Mouse (Mus musculus): Measurements from ENCODE around the gene Agap1. TPM values are rescaled to one million over a fixed set of nuclear protein-coding genes. Genes with fewer than 3 reads are reported as not detected.

The Agap1 gene
- polyA plus RNA-seq, 1 experiment from 2014 or later: 47.7 TPM

DNA sequence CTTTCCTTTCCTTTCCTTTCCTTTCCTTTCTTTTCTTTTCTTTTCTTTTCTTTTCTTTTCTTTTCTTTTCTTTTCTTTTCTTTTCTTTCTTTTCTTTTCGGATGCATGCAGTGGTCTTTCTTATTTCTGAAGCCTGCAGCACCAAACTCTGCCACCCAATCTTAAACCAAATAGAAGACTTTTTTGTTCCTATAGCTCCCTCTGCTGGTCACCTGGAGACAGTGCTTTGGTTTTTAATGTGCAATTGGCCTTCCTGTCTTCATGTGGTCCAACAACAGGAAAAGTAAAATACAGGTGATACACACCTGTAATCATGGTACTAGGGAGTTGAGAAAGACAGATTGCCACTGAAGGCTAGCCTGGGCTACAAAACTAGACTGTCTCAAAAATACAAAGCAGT is 177.1 kb downstream of the Agap1 start:
- WGBS: 13% methylated on average over 1 of the region's 1 CpGs
- Histone ChIP-seq H3K9me3 (replicated peaks; ENCODE audit: control insufficient read depth, low read length, poor library complexity, severe bottlenecking) (no peaks in the 10 kb centered on the region), H3K27ac (ENCODE audit: low read length) (no peak overlapping the region), H3K36me3 (ENCODE audit: control insufficient read depth, insufficient read depth, low read length) (peaks cover 10% of the 10 kb centered on the region; the same call in 1 of the 2 replicates), H3K4me2 (ENCODE audit: low read length) (no peak overlapping the region), H3K4me3 (ENCODE audit: low read depth, low read length) (no peak overlapping the region), H3K9ac (ENCODE audit: low read depth, low read length) (no peak overlapping the region), H3K4me1 (ENCODE audit: control insufficient read depth, insufficient read depth, low read length) (no peaks in the 10 kb centered on the region), H3K27me3 (ENCODE audit: control insufficient read depth, insufficient read depth, low read depth, low read length) (no peaks in the 10 kb centered on the region)
- no peak for ATAC-seq

DNA sequence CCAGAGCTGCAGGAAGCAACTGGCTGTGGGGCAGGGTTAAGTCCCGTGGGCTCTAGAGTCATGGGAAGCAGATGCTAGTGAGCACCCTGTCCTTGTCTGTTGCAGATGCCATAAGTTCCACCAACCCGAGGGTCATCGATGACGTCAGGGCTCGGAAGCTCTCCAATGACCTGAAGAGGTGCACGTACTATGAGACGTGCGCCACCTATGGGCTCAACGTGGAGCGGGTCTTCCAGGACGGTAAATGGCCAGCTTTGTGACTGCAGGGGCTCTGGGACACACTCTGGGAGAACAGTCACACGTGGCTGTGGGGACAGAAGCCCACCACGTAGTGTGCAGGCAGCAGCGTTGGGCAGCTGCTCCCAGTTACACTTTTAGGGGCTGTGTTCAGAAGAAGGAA is 179.4 kb downstream of the Agap1 start:
- ATAC-seq: no peak
- 71% methylated on average over 14 of the region's 14 CpGs for WGBS
- no peak overlapping the region for H3K4me2 ChIP-seq (ENCODE audit: low read length)
- no peaks in the 10 kb centered on the region for H3K27me3 ChIP-seq (ENCODE audit: control insufficient read depth, insufficient read depth, low read depth, low read length)
- H3K4me3 ChIP-seq (ENCODE audit: low read depth, low read length): no peak overlapping the region
- no peaks in the 10 kb centered on the region for H3K4me1 ChIP-seq (ENCODE audit: control insufficient read depth, insufficient read depth, low read length)
- no peak overlapping the region for H3K9ac ChIP-seq (ENCODE audit: low read depth, low read length)
- no peak overlapping the region for H3K27ac ChIP-seq (ENCODE audit: low read length)
- no peaks in the 10 kb centered on the region for H3K9me3 ChIP-seq (replicated peaks; ENCODE audit: control insufficient read depth, low read length, poor library complexity, severe bottlenecking)
- peaks cover 15% of the 10 kb centered on the region; the same call in 1 of the 2 replicates for H3K36me3 ChIP-seq (ENCODE audit: control insufficient read depth, insufficient read depth, low read length)

DNA sequence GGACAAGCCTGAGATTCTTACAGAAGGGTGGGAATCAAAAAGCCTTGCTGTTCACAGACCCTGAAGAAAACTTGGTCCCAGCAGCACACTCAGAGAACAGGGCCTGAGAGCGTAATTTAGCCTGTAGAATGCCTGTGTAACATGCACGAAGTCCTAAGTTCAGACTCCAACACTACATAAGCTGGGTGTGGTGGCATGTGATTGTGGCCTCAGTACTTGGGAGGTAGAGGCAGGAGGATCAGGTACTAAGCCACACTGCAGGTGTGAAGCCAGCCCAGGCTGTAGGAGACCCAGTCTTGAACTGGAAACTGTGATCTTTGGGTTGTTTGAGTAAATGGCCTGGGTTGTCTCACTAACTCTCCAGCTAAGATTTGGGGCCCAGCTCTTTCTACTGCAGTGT is 180.5 kb downstream of the Agap1 start:
- ATAC-seq: no peak
- H3K4me3 ChIP-seq (ENCODE audit: low read depth, low read length): no peak overlapping the region
- no peak overlapping the region for H3K27ac ChIP-seq (ENCODE audit: low read length)
- H3K4me2 ChIP-seq (ENCODE audit: low read length): no peak overlapping the region
- peaks cover 15% of the 10 kb centered on the region; the same call in 1 of the 2 replicates for H3K36me3 ChIP-seq (ENCODE audit: control insufficient read depth, insufficient read depth, low read length)
- H3K9me3 ChIP-seq (replicated peaks; ENCODE audit: control insufficient read depth, low read length, poor library complexity, severe bottlenecking): no peaks in the 10 kb centered on the region
- no peak overlapping the region for H3K9ac ChIP-seq (ENCODE audit: low read depth, low read length)
- H3K4me1 ChIP-seq (ENCODE audit: control insufficient read depth, insufficient read depth, low read length): no peaks in the 10 kb centered on the region
- H3K27me3 ChIP-seq (ENCODE audit: control insufficient read depth, insufficient read depth, low read depth, low read length): no peaks in the 10 kb centered on the region
- 95% methylated on average over 2 of the region's 2 CpGs for WGBS

DNA sequence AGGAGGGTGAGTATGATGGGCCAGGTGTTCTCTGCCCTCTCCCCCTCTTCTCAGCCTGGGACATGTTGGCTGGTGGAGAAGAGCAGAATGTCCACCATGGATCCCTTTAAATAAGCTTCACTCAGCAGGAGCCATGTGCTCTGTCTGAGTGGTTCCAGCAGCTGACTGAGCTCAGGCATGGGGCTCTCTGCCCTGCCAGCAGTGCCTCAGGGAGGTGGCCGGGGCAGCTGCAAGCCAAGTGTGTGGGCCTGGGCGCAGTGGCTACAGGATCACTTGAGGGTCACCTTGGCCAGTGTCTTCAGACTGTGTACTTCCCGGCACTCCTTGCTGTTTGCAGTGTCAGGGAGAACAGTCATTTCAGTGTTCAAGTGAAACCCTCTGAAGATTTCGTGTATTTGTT is 183.1 kb downstream of the Agap1 start:
- Histone ChIP-seq H3K4me3 (ENCODE audit: low read depth, low read length) (no peak overlapping the region), H3K4me1 (ENCODE audit: control insufficient read depth, insufficient read depth, low read length) (no peaks in the 10 kb centered on the region), H3K36me3 (ENCODE audit: control insufficient read depth, insufficient read depth, low read length) (0 out of 2 replicates have a peak, but pooled peaks cover 13% of the 10 kb centered on the region), H3K27me3 (ENCODE audit: control insufficient read depth, insufficient read depth, low read depth, low read length) (no peaks in the 10 kb centered on the region), H3K27ac (ENCODE audit: low read length) (no peak overlapping the region), H3K4me2 (ENCODE audit: low read length) (no peak overlapping the region), H3K9me3 (replicated peaks; ENCODE audit: control insufficient read depth, low read length, poor library complexity, severe bottlenecking) (no peaks in the 10 kb centered on the region), H3K9ac (ENCODE audit: low read depth, low read length) (no peak overlapping the region)
- ATAC-seq: no peak
- 93% methylated on average over 4 of the region's 4 CpGs for WGBS

DNA sequence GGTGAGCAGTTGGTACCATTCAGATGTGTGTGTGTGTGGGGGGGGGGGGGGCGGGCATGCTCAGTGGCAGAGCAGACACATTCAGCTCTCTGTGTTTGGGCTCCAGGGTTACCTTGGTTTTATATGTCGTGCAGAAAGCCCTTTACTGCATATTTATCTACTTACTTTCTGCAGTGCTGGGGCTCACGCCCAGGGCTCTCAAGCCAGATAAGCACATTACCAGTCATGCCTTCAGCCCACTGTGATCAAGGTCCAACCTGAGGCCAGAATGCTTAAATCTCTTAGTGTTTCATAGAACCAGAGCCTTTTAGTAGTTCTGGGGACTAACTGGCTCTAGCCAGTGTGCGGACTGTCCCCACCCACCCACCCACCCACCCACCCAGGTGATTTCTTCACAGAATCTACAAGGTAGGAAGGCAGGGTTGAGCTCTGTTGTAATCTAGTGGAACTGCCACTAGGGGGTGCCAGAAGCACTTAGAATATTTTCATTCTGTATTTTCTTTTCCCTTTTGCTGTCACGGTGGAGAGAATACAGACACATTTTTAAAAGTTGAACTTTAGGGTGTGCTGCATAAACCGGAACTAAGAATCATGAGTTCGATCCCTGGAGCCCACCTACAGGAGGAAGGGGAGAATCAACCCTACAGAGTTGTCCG is 189.0 kb downstream of the Agap1 start:
- no peak overlapping the region for H3K9ac ChIP-seq (ENCODE audit: low read depth, low read length)
- peak; percentile 46; the same call in 1 of the 2 replicates for ATAC-seq
- H3K4me2 ChIP-seq (ENCODE audit: low read length): no peak overlapping the region
- H3K4me1 ChIP-seq (ENCODE audit: control insufficient read depth, insufficient read depth, low read length): no peaks in the 10 kb centered on the region; the same call in 1 of the 2 replicates
- WGBS: 70% methylated on average over 8 of the region's 8 CpGs
- H3K9me3 ChIP-seq (replicated peaks; ENCODE audit: control insufficient read depth, low read length, poor library complexity, severe bottlenecking): no peaks in the 10 kb centered on the region
- no peak overlapping the region for H3K4me3 ChIP-seq (ENCODE audit: low read depth, low read length)
- no peaks in the 10 kb centered on the region for H3K36me3 ChIP-seq (ENCODE audit: control insufficient read depth, insufficient read depth, low read length)
- H3K27me3 ChIP-seq (ENCODE audit: control insufficient read depth, insufficient read depth, low read depth, low read length): no peaks in the 10 kb centered on the region
- no peak overlapping the region for H3K27ac ChIP-seq (ENCODE audit: low read length)

DNA sequence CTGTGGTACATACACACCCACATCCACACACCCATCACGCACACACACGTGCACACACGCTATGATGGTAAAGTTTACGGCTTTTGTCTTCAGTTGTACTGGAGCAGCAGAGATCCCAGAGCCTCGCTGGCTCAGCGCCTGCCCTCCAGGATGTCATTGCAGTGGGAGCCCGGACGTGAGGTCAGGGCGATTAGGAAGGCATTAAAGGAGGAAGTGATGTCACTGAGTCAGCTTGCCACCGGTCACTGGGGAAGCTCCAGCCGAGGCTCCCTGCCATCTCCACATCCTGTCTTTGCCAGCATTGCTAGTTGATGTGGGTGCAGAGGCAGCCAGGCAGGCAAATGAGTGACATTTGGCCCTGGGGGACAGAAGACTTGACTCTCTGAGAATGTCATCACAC is 189.5 kb downstream of the Agap1 start:
- no peaks in the 10 kb centered on the region for H3K27me3 ChIP-seq (ENCODE audit: control insufficient read depth, insufficient read depth, low read depth, low read length)
- ATAC-seq: no peak

DNA sequence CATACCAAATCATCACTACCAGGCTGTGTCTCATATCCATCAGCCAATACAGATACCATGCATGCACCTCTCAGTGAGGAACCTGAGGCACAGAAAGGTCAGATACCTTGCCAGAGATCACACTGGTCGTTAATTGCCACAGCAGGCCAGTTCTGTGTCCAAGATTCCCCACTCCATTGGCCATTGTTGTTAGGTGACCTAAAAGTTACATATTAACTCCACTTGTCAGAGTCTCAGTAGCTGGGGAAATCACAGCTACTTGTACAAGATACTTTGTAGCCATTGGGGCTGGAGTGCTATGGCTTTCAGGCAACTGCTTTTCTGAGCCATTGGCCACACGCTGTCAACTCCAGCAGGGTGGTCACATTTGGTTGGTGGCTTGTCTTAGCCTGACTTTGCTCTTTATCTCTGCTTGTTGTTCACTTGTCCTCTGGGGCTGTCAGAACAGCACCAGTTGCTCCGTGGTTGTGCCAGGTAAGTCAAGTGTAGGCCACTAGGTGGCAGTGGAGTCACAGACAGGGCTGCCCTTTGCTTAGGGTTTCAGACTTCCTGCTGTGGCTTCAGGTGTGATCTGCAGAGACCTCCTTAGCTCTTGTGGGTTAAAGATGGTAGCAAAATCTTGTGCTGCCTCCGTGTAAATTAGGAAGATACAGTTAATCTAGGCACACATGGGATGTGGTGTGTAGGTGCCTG is 191.9 kb downstream of the Agap1 start:
- H3K4me1 ChIP-seq (ENCODE audit: control insufficient read depth, insufficient read depth, low read length): no peaks in the 10 kb centered on the region; the same call in 1 of the 2 replicates
- 28% methylated on average over 4 of the region's 4 CpGs for WGBS
- H3K4me2 ChIP-seq (ENCODE audit: low read length): no peak overlapping the region
- H3K27ac ChIP-seq (ENCODE audit: low read length): no peak overlapping the region
- no peak overlapping the region for H3K9ac ChIP-seq (ENCODE audit: low read depth, low read length)
- peak; percentile 15; the same call in 1 of the 2 replicates for ATAC-seq
- no peaks in the 10 kb centered on the region for H3K36me3 ChIP-seq (ENCODE audit: control insufficient read depth, insufficient read depth, low read length)
- no peaks in the 10 kb centered on the region for H3K27me3 ChIP-seq (ENCODE audit: control insufficient read depth, insufficient read depth, low read depth, low read length)
- H3K4me3 ChIP-seq (ENCODE audit: low read depth, low read length): no peak overlapping the region
- H3K9me3 ChIP-seq (replicated peaks; ENCODE audit: control insufficient read depth, low read length, poor library complexity, severe bottlenecking): no peaks in the 10 kb centered on the region

More for the DNA sequence above, 189.5 kb downstream of the Agap1 start:
- Histone ChIP-seq H3K4me2 (ENCODE audit: low read length) (no peak overlapping the region), H3K36me3 (ENCODE audit: control insufficient read depth, insufficient read depth, low read length) (no peaks in the 10 kb centered on the region), H3K27ac (ENCODE audit: low read length) (no peak overlapping the region), H3K4me1 (ENCODE audit: control insufficient read depth, insufficient read depth, low read length) (no peaks in the 10 kb centered on the region; the same call in 1 of the 2 replicates), H3K9me3 (replicated peaks; ENCODE audit: control insufficient read depth, low read length, poor library complexity, severe bottlenecking) (no peaks in the 10 kb centered on the region), H3K9ac (ENCODE audit: low read depth, low read length) (no peak overlapping the region), H3K4me3 (ENCODE audit: low read depth, low read length) (no peak overlapping the region)
- 87% methylated on average over 11 of the region's 11 CpGs for WGBS

DNA sequence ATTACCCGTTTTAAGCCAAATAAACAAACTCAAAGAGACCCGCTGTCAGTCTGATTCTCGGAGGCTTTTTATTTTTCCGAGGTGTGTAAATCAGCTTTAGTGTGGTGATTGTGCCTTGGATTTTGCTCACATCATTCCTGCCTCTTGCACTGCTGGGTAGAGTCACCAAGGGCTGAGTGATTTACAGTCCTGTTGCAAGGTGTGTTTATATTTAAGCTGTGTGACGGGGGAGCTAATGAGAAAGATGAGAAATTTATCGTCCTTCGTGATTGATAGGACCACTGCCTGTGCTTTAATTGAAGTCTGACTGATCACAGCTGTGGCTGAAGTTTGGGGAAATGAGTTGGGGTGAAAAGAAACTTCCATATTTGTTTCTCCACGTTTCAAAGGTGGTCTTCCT is 192.9 kb downstream of the Agap1 start:
- no peak overlapping the region for H3K27ac ChIP-seq (ENCODE audit: low read length)
- no peak for ATAC-seq
- 83% methylated on average over 8 of the region's 8 CpGs for WGBS
- no peaks in the 10 kb centered on the region for H3K36me3 ChIP-seq (ENCODE audit: control insufficient read depth, insufficient read depth, low read length)
- H3K4me3 ChIP-seq (ENCODE audit: low read depth, low read length): no peak overlapping the region
- H3K9ac ChIP-seq (ENCODE audit: low read depth, low read length): no peak overlapping the region
- no peaks in the 10 kb centered on the region; the same call in 1 of the 2 replicates for H3K4me1 ChIP-seq (ENCODE audit: control insufficient read depth, insufficient read depth, low read length)
- H3K4me2 ChIP-seq (ENCODE audit: low read length): no peak overlapping the region
- H3K27me3 ChIP-seq (ENCODE audit: control insufficient read depth, insufficient read depth, low read depth, low read length): no peaks in the 10 kb centered on the region
- no peaks in the 10 kb centered on the region for H3K9me3 ChIP-seq (replicated peaks; ENCODE audit: control insufficient read depth, low read length, poor library complexity, severe bottlenecking)

DNA sequence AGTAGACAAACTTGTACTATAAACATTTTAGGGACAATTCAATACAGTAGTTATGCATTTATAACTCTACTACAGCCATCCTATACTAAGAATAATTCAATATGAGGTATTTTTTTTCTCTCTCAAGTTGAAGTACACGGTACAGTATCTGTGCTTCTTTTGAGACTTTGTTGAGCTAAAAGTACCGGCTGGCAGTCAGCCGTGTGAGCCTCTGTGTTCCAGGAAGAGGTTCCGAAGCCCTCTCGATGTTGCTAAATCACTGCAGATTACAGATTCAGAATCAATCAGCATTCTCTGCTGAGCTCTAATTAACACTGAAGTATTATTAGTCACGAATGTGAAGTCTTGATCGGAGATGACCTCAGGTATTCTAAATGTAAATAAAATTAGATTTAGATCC is 196.0 kb downstream of the Agap1 start:
- Histone ChIP-seq H3K9ac (ENCODE audit: low read depth, low read length) (no peak overlapping the region), H3K9me3 (replicated peaks; ENCODE audit: control insufficient read depth, low read length, poor library complexity, severe bottlenecking) (no peaks in the 10 kb centered on the region), H3K27me3 (ENCODE audit: control insufficient read depth, insufficient read depth, low read depth, low read length) (no peaks in the 10 kb centered on the region), H3K36me3 (ENCODE audit: control insufficient read depth, insufficient read depth, low read length) (peaks cover 4% of the 10 kb centered on the region; the same call in 1 of the 2 replicates), H3K4me1 (ENCODE audit: control insufficient read depth, insufficient read depth, low read length) (no peaks in the 10 kb centered on the region), H3K4me2 (ENCODE audit: low read length) (no peak overlapping the region), H3K4me3 (ENCODE audit: low read depth, low read length) (no peak overlapping the region), H3K27ac (ENCODE audit: low read length) (no peak overlapping the region)
- 80% methylated on average over 7 of the region's 7 CpGs for WGBS
- ATAC-seq: no peak
